Mouse (Mus musculus): ENCODE measurements at regions not wholly inside any gene's neighbourhood (a gene's known extent, or its start where the extent isn't known, plus 50 kb on each side); places are given as distances from the start of the nearest gene placed in this dataset.

DNA sequence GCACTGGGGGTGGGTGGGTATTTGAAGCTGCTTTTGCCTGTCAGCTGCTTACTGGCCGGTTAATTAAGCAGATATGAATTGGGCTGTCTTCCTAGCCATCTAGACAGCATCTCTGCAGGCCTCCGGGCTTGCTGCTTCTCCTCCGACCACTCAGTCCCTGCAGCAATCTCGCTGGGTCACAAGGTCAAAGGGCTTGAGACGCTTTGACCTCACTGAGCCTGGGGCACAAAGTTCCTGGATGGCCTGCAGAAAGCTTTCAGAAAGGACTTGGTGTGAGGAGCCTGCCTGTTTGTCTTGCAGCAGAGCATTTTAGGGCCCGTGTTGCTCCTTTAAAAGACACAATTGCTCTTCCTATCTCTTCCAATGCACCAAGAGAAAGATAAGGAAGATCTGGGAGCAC, 83.7 kb upstream of the Ppp2r5a start:
- no peaks in the 10 kb centered on the region; the same call in 1 of the 2 replicates for H3K27me3 ChIP-seq
- 0 out of 2 replicates have a peak, but pooled peaks cover 4% of the 10 kb centered on the region for H3K4me1 ChIP-seq
- no peak overlapping the region for H3K9ac ChIP-seq
- H3K36me3 ChIP-seq = no peaks in the 10 kb centered on the region
- H3K27ac ChIP-seq = no peak overlapping the region
- WGBS = 35% methylated on average over 6 of the region's 6 CpGs
- no peak for ATAC-seq (ENCODE audit: low FRiP score, low read depth)
- no peak overlapping the region for H3K4me2 ChIP-seq (replicated peaks)
- no peaks in the 10 kb centered on the region for H3K9me3 ChIP-seq
- H3K4me3 ChIP-seq = no peak overlapping the region

DNA sequence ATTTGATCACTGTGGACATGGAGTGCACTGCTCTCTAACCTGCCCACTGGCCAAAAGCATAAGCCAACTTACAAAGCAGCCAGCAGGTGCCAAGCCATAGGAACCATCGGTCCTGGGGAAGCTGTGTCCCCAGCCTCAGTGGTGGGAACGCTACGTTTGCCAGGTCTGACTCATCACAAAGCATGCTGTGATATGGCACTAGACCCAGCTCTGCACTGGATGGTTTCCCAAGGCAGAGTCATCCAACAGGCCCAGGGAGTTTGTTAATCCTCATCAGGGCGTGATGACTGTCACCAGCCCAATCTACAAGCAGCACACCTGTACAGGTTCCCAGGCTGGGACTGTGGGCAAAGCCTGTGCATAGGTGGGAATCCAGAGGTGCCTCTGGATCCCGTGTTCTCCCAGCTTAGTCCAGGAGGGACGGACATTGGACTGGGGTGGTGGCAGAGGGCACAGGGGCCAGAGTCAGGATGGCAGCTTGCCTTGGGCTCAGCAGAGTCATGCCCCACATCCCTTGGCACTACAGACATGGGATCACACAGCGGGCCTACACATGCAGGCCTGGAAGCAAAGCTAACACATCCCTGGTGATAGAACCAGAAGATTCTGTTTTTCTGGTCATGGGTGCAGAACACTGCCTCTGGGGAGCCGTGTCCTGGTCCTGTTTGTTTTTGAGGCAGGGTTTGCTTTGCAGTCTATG, 81.8 kb upstream of the Ppp2r5a start:
- no peak overlapping the region for H3K27ac ChIP-seq
- H3K36me3 ChIP-seq = no peaks in the 10 kb centered on the region
- 91% methylated on average over 8 of the region's 8 CpGs for WGBS
- H3K9me3 ChIP-seq = no peaks in the 10 kb centered on the region
- no peaks in the 10 kb centered on the region for H3K27me3 ChIP-seq
- H3K4me3 ChIP-seq = no peak overlapping the region
- H3K9ac ChIP-seq = no peak overlapping the region
- H3K4me1 ChIP-seq = 0 out of 2 replicates have a peak, but pooled peaks cover 3% of the 10 kb centered on the region
- no peak for ATAC-seq (ENCODE audit: low FRiP score, low read depth)
- H3K4me2 ChIP-seq (replicated peaks) = no peak overlapping the region

DNA sequence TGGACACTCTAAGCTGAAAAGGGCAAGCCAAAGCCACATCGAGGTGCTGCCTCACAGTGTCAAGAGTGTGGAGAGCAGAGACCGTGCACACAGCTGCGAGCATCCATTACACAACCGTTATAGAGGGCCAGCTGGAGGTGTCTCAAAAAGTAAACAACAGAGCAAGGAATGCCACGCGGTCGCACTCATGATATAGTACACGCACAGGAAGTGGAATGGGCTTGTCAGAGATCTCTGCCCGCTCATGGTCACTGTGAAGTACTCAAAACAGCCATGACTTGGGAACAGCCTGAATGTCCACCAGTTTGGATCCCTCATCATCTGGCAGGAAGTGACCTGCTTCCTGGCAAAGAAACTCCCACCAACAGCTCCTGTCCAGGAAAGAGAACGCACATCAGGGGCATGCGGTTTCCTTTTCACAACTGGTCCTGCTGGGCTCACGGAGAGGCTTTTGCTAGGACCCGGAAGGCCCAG, 76.9 kb upstream of the Ppp2r5a start:
- no peak for ATAC-seq (ENCODE audit: low FRiP score, low read depth)
- H3K36me3 ChIP-seq = no peaks in the 10 kb centered on the region
- WGBS = 63% methylated on average over 13 of the region's 13 CpGs

DNA sequence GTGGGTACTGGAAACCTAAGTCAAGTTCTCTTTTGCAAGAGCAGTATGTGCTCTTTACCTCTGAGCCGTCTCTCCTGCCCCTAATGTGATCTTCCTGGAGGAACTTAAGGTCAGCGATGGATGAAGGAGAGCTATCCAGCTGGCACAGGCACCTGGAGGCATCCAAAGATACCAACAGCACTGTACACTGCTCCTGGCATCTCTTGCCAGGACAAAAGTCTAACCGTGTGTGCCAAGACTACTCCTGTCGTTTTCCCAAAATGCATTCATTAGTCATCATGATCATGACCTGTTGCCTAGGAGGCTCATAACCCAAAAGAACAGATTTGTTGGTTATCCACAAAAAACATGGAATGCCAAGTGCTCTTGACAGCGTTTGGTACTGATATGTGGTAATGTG, 69.5 kb upstream of the Ppp2r5a start:
- H3K4me1 ChIP-seq = peaks cover 9% of the 10 kb centered on the region
- H3K36me3 ChIP-seq = no peaks in the 10 kb centered on the region
- H3K27me3 ChIP-seq = no peaks in the 10 kb centered on the region
- no peak overlapping the region for H3K27ac ChIP-seq
- H3K4me3 ChIP-seq = no peak overlapping the region
- ATAC-seq (ENCODE audit: low FRiP score, low read depth) = no peak
- no peaks in the 10 kb centered on the region for H3K9me3 ChIP-seq
- no peak overlapping the region for H3K4me2 ChIP-seq (replicated peaks)
- H3K9ac ChIP-seq = no peak overlapping the region
- 85% methylated on average over 5 of the region's 5 CpGs for WGBS

More for the DNA sequence above, 76.9 kb upstream of the Ppp2r5a start:
- Histone ChIP-seq H3K4me1 (0 out of 2 replicates have a peak, but pooled peaks cover 3% of the 10 kb centered on the region), H3K9me3 (no peaks in the 10 kb centered on the region), H3K27me3 (no peaks in the 10 kb centered on the region), H3K4me3 (no peak overlapping the region), H3K9ac (no peak overlapping the region), H3K4me2 (replicated peaks) (no peak overlapping the region), H3K27ac (no peak overlapping the region)

DNA sequence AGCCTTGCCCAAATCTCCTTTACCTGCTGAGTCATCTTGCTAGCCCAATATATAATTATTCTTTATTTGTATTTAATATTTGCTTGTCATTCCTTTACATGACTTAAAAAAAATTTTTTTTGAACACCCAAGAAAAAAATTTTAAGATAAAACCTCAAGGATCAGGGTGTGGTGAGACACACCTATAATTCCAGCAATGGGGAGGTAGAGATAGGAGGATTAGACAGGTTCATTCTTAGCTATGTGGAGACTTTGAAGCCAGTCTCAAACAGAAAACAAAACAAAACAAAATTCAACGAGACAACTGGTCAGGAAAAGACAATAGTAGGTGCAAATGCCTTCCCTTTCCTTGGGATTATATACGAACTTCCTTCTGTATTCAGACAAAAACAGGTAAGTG, 68.4 kb upstream of the Ppp2r5a start:
- 78% methylated on average over 2 of the region's 2 CpGs for WGBS

DNA sequence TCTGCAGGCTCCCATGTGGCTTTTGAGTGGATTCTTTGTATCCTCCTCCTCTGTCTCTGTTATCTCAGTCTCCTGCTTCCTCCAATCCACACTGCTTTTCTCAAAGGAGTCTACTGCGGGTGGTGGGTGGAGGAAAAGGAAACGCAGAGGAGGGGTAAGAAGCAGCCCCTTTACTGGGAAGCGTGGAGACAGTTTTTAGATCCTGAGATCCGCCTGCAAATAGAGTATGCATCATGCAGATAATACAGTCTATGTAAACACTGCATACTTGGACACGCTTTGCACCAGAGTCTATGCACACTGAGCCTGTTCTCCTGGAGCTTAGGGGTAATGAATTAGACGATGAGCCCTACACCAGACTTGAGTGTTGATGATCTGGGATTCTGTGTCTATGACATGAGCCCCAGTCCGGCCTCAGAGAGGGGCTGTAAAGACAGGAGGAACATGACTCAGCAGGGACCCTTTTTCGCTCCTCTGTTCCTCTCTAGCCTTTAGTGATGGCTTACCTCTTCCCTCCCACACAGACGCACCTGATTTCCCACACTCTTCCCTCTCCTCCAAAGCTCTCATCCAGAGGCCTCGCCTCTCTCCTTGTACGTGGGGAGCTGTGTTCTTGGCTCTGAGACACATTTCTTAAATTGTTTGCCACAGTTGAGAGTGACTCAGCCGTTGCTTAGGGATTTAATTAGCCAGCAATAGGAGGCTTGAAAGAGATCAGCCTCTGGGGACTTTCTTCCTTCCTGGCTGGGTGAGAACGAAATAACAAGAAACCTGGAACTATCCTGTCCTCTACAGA, 67.3 kb upstream of the Ppp2r5a start:
- 34% methylated on average over 13 of the region's 13 CpGs for WGBS
- ATAC-seq (ENCODE audit: low FRiP score, low read depth) = no peak
- H3K27ac ChIP-seq = no peak overlapping the region

More for the DNA sequence above, 68.4 kb upstream of the Ppp2r5a start:
- H3K4me1 ChIP-seq = peaks cover 9% of the 10 kb centered on the region
- H3K9me3 ChIP-seq = no peaks in the 10 kb centered on the region
- ATAC-seq (ENCODE audit: low FRiP score, low read depth) = no peak
- no peak overlapping the region for H3K4me2 ChIP-seq (replicated peaks)
- no peak overlapping the region for H3K4me3 ChIP-seq
- H3K27ac ChIP-seq = no peak overlapping the region
- no peaks in the 10 kb centered on the region for H3K27me3 ChIP-seq
- no peak overlapping the region for H3K9ac ChIP-seq
- no peaks in the 10 kb centered on the region for H3K36me3 ChIP-seq

DNA sequence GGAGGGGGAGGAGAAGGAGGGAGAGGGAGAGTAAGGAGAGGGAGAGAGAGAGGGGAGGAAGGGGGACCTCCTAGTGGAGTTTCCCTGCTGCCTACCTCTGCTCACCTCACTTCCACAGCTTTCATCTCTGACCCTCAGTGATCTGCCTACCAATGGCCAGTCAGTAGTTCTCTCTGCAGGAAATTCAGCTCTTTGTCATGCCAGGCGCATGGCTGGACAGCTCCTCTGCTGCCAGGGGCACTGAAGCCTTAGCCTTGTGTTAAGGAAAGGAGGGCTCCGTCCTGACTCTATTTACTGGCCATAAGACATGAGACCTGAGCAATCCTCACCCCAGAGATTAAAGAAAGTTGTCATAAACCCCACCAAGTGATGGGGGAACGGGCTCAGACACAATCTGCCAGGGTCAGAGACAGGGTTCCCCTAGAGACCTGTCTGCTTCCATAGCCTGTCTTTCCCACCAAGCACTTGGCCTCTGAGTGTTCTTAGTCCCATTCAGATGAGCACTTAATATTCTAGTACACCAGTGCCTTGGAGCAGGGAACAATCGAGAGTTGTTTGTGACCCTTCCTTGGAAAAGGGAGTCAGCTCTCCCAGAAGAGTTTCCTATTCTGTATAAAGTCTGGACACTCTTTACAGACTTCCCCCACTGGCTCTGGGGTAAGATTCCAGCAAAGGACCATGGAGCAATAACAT, 65.9 kb upstream of the Ppp2r5a start:
- ATAC-seq (ENCODE audit: low FRiP score, low read depth) = no peak
- no peak overlapping the region for H3K27ac ChIP-seq
- H3K4me1 ChIP-seq = peaks cover 9% of the 10 kb centered on the region
- H3K4me2 ChIP-seq (replicated peaks) = no peak overlapping the region
- no peaks in the 10 kb centered on the region for H3K36me3 ChIP-seq
- H3K9me3 ChIP-seq = no peaks in the 10 kb centered on the region
- H3K9ac ChIP-seq = no peak overlapping the region
- 62% methylated on average over 4 of the region's 4 CpGs for WGBS
- H3K27me3 ChIP-seq = no peaks in the 10 kb centered on the region
- H3K4me3 ChIP-seq = no peak overlapping the region

More for the DNA sequence above, 67.3 kb upstream of the Ppp2r5a start:
- Histone ChIP-seq H3K27me3 (no peaks in the 10 kb centered on the region), H3K36me3 (no peaks in the 10 kb centered on the region), H3K4me3 (no peak overlapping the region), H3K4me1 (peaks cover 9% of the 10 kb centered on the region), H3K4me2 (replicated peaks) (no peak overlapping the region; the same call in 1 of the 2 replicates), H3K9ac (no peak overlapping the region), H3K9me3 (no peaks in the 10 kb centered on the region)

DNA sequence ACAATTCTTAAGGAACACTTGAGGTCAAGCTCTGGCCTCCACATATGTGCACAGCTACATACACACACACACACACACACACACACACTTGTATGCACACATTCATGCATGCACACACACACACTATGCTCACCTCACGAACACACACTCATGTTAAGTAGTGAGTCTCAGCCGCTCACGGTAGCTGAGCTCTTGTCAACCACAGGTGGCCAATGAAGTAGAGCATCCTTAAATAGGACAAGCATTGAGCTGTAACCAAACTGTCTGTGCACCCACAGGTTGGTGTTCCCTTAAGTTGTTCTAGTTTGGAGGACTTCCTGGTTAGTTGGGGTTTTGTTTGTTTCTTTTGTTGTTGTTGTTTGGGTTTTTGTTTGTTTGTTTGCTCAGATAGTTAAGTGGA, 63.2 kb upstream of the Ppp2r5a start:
- no peaks in the 10 kb centered on the region for H3K36me3 ChIP-seq
- H3K27ac ChIP-seq = no peak overlapping the region
- WGBS = 93% methylated on average over 3 of the region's 3 CpGs
- no peak overlapping the region for H3K9ac ChIP-seq
- no peaks in the 10 kb centered on the region for H3K9me3 ChIP-seq
- H3K4me1 ChIP-seq = peaks cover 21% of the 10 kb centered on the region
- no peak overlapping the region for H3K4me2 ChIP-seq (replicated peaks)
- H3K4me3 ChIP-seq = no peak overlapping the region
- no peaks in the 10 kb centered on the region for H3K27me3 ChIP-seq
- ATAC-seq (ENCODE audit: low FRiP score, low read depth) = no peak

DNA sequence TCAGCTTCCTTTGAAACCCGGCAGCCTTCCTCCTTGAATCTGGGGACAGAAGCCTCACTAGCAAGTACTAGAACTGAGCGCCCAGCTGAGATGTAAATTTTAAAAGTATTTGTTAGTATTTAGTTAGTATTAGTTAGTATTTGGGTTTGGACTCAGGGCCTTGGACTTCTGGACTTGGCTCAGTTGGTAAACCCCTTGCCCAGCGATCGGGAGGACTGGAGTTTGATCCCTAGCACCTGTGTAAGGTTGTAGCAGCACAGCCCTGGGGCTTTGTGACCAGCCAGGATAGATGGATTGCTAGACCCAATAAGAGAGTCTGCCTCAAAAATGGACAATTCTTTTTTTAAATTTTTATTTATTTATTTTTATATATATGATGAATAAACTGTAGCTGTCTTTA, 62.7 kb upstream of the Ppp2r5a start:
- H3K27me3 ChIP-seq = no peaks in the 10 kb centered on the region
- no peaks in the 10 kb centered on the region for H3K36me3 ChIP-seq
- no peak overlapping the region for H3K4me2 ChIP-seq (replicated peaks)
- no peak for ATAC-seq (ENCODE audit: low FRiP score, low read depth)
- no peak overlapping the region for H3K9ac ChIP-seq
- 92% methylated on average over 4 of the region's 4 CpGs for WGBS
- no peaks in the 10 kb centered on the region for H3K9me3 ChIP-seq
- no peak overlapping the region for H3K4me3 ChIP-seq
- peaks cover 20% of the 10 kb centered on the region for H3K4me1 ChIP-seq
- no peak overlapping the region for H3K27ac ChIP-seq

DNA sequence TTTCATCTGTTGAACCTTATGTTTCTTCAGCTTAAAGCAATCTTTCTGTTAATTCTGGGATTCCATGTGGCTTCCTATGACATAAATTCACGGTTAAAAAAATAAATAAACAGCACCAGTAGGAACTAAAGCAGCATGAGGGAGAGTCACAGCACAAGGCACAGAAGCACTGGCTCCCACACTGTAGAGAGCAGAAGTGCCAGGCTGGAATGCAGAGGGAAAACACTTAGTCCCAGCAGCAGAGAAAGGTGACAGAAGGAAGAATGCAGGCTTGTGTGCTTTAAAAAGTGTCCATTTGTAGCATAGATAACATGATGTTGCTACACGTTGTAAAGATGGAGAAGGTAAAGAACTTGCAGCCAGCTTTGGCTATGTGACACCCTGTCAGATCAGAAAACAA, 62.1 kb upstream of the Ppp2r5a start:
- WGBS = 54% methylated on average over 2 of the region's 2 CpGs
- H3K4me3 ChIP-seq = no peak overlapping the region
- no peak for ATAC-seq (ENCODE audit: low FRiP score, low read depth)
- H3K4me2 ChIP-seq (replicated peaks) = no peak overlapping the region
- no peaks in the 10 kb centered on the region for H3K9me3 ChIP-seq
- H3K4me1 ChIP-seq = peaks cover 17% of the 10 kb centered on the region
- H3K36me3 ChIP-seq = no peaks in the 10 kb centered on the region
- no peaks in the 10 kb centered on the region for H3K27me3 ChIP-seq
- no peak overlapping the region for H3K9ac ChIP-seq
- no peak overlapping the region for H3K27ac ChIP-seq

DNA sequence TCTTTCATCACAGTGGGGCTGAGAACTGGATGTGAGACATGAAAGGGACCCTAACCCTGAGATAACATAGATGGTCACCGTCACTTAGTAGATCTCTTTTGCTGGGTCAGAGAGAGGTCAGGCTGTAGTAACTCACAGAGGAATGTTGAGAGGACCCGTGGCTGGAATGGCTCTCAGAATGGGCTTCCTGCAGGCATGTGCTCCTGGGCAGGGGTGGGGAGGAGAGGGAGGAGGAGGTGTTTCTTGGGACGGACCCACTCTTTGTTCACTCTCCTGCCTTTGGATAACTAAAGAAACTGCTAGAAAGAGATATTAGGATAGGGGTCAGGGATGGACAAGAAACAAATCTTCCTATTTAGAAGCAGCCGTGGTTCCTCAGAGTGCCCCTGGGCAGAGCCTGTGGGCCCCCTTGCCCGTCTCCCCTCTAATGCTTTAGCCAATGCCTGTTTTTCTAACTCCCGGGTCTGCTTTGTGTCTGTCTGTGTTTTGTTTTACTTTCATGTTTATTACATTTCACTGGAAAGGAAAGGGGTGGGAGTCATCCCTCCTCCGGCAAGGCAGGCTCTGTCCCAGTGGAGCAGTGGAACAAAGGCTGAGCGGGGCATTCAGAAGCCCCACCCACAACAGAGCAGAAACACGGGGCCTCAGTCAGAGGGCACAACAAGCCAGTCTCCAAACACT, 58.9 kb upstream of the Ppp2r5a start:
- WGBS = 6% methylated on average over 9 of the region's 9 CpGs
- Histone ChIP-seq H3K4me3 (no peak overlapping the region), H3K36me3 (no peaks in the 10 kb centered on the region), H3K9ac (no peak overlapping the region), H3K27ac (peak overlapping the region; percentile 22; the same call in 1 of the 2 replicates), H3K4me2 (replicated peaks) (peak overlapping the region; percentile 43), H3K27me3 (no peaks in the 10 kb centered on the region), H3K9me3 (no peaks in the 10 kb centered on the region), H3K4me1 (peaks cover 19% of the 10 kb centered on the region)
- peak; percentile 73; the same call in 1 of the 2 replicates for ATAC-seq (ENCODE audit: low FRiP score, low read depth)
